Mouse (Mus musculus) heart, embryonic 12.5 days (tissue): Measurements from ENCODE around the gene Lrp5. TPM values are rescaled to one million over a fixed set of nuclear protein-coding genes. Genes with fewer than 3 reads are reported as not detected.
A peak's percentile ranks its signal among the peaks of the same experiment; 100 is the strongest.

Experiments
- ATAC-seq: fragments of 200-750 bp; cut with Nextera tagmentation; 2 replicates; pipeline ENCODE4 v1.8.0; 2017; ENCODE audit warnings: moderate TSS enrichment, moderate library complexity; ENCODE audit not compliant: insufficient number of reproducible peaks, low FRiP score
- H3K27ac ChIP-seq: fragments of 300-500 bp; sonication (generic); 2 replicates; pipeline ENCODE4 v1.5.1; 2016; ENCODE audit warnings: mild to moderate bottlenecking, moderate library complexity; ENCODE audit not compliant: poor library complexity, severe bottlenecking
- H3K27me3 ChIP-seq: fragments of 300-500 bp; sonication (generic); replicated peaks from 2 replicates; pipeline ENCODE4 v1.6.1; 2016; ENCODE audit warnings: mild to moderate bottlenecking, moderate library complexity
- H3K36me3 ChIP-seq: fragments of 300-500 bp; sonication (generic); 2 replicates; pipeline ENCODE4 v1.6.1; 2016; ENCODE audit warnings: mild to moderate bottlenecking, moderate library complexity
- H3K4me1 ChIP-seq: fragments of 300-500 bp; sonication (generic); replicated peaks from 2 replicates; pipeline ENCODE4 v1.6.1; 2016; ENCODE audit warnings: mild to moderate bottlenecking
- H3K4me2 ChIP-seq: fragments of 300-500 bp; sonication (generic); 2 replicates; pipeline ENCODE4 v1.6.1; 2016; ENCODE audit warnings: mild to moderate bottlenecking, moderate library complexity
- H3K4me3 ChIP-seq: fragments of 300-500 bp; sonication (generic); 2 replicates; pipeline ENCODE4 v1.5.1; 2016; ENCODE audit warnings: mild to moderate bottlenecking
- H3K9ac ChIP-seq: fragments of 300-500 bp; sonication (generic); 2 replicates; pipeline ENCODE4 v1.6.1; 2016; ENCODE audit warnings: mild to moderate bottlenecking, moderate library complexity
- H3K9me3 ChIP-seq: fragments of 300-500 bp; sonication (generic); replicated peaks from 2 replicates; pipeline ENCODE4 v1.6.1; 2016; ENCODE audit warnings: mild to moderate bottlenecking, moderate library complexity
- WGBS: fragments of 180-500 bp; shearing (Covaris S2); methylation state at CpG from one replicate; pipeline ENCODE4 v1.1.7; 2016; 5-methylcytosine and 5-hydroxymethylcytosine counted together
- polyA plus RNA-seq: library from polyadenylated mRNA; unstranded; fragments of >200 nt; fragmentation: Nextera tagmentation; extraction: Ambion mirVana; gene quantifications from 2 replicates; pipeline ENCODE4 v1.2.1, GENCODE M21; 2016

Gene Lrp5
- polyA plus RNA-seq, 1 experiment from 2014 or later: 4.2 TPM

- Histone ChIP-seq H3K4me3 (no peak overlapping the region), H3K27me3 (no peaks in the 10 kb centered on the region), H3K36me3 (peaks cover 20% of the 10 kb centered on the region), H3K27ac (no peak overlapping the region), H3K4me1 (peaks cover 22% of the 10 kb centered on the region), H3K4me2 (no peak overlapping the region), H3K9ac (no peak overlapping the region), H3K9me3 (no peaks in the 10 kb centered on the region)
- no peak for ATAC-seq
- 20% methylated on average over 7 of the region's 7 CpGs for WGBS
Observed at GRCm38 (mm10) chr19:3581326-3581725, 105.0 kb downstream of the Lrp5 start.

- H3K4me3 ChIP-seq: no peak overlapping the region
- no peaks in the 10 kb centered on the region for H3K36me3 ChIP-seq
- ATAC-seq: no peak
- no peaks in the 10 kb centered on the region for H3K27me3 ChIP-seq
- H3K9ac ChIP-seq: no peak overlapping the region
- peak overlapping the region; percentile 30; the same call in 1 of the 2 replicates for H3K4me2 ChIP-seq
- no peaks in the 10 kb centered on the region for H3K9me3 ChIP-seq
- peaks cover 38% of the 10 kb centered on the region for H3K4me1 ChIP-seq
- peak overlapping the region; percentile 95; the same call in 1 of the 2 replicates for H3K27ac ChIP-seq
Observed at GRCm38 (mm10) chr19:3577911-3578290, 108.5 kb downstream of the Lrp5 start.

- H3K27ac ChIP-seq: peak overlapping the region; percentile 95
- no peaks in the 10 kb centered on the region for H3K9me3 ChIP-seq
- no peaks in the 10 kb centered on the region for H3K36me3 ChIP-seq
- no peak overlapping the region for H3K4me3 ChIP-seq
- no peaks in the 10 kb centered on the region for H3K27me3 ChIP-seq
- WGBS: 43% methylated on average over 4 of the region's 4 CpGs
- H3K4me2 ChIP-seq: peak overlapping the region; percentile 30
- H3K9ac ChIP-seq: no peak overlapping the region; the same call in 1 of the 2 replicates
- peaks cover 38% of the 10 kb centered on the region for H3K4me1 ChIP-seq
- no peak for ATAC-seq
Observed at GRCm38 (mm10) chr19:3577265-3577910, 109.0 kb downstream of the Lrp5 start.

- no peak for ATAC-seq
- Histone ChIP-seq H3K4me1 (peaks cover 38% of the 10 kb centered on the region), H3K27me3 (no peaks in the 10 kb centered on the region), H3K9me3 (no peaks in the 10 kb centered on the region), H3K36me3 (0 out of 2 replicates have a peak, but pooled peaks cover 2% of the 10 kb centered on the region), H3K4me3 (peak overlapping the region; percentile 75), H3K4me2 (peak overlapping the region; percentile 49), H3K27ac (peak overlapping the region; percentile 95), H3K9ac (no peak overlapping the region; the same call in 1 of the 2 replicates)
- WGBS: 61% methylated on average over 5 of the region's 5 CpGs
Observed at GRCm38 (mm10) chr19:3576451-3577264, 109.7 kb downstream of the Lrp5 start.

- under 1% methylated on average over 51 of the region's 51 CpGs for WGBS
- Histone ChIP-seq H3K9me3 (no peaks in the 10 kb centered on the region), H3K4me3 (peak within 1 kb of the TSS; percentile 75), H3K27me3 (no peaks in the 10 kb centered on the region), H3K4me2 (peak within 1 kb of the TSS; percentile 91), H3K9ac (peak within 1 kb of the TSS; percentile 95), H3K36me3 (0 out of 2 replicates have a peak, but pooled peaks cover 2% of the 10 kb centered on the region), H3K4me1 (peaks cover 42% of the 10 kb centered on the region), H3K27ac (peak within 1 kb of the TSS; percentile 95)
- peak; percentile 98 for ATAC-seq
Observed at GRCm38 (mm10) chr19:3575632-3576384, 110.6 kb downstream of the Lrp5 start, which contains the start of gene Ppp6r3. TSS of gene Ppp6r3 (minus strand) at chr19:3575749.

GRCm38 (mm10) chr19:3575276-3575631 is 111.1 kb downstream of the Lrp5 start:
- peak overlapping the region; percentile 95 for H3K27ac ChIP-seq
- H3K9ac ChIP-seq: peak overlapping the region; percentile 95
- no peaks in the 10 kb centered on the region for H3K9me3 ChIP-seq
- ATAC-seq: peak; percentile 79
- H3K27me3 ChIP-seq: no peaks in the 10 kb centered on the region
- peaks cover 46% of the 10 kb centered on the region for H3K4me1 ChIP-seq
- under 1% methylated on average over 50 of the region's 50 CpGs for WGBS
- H3K36me3 ChIP-seq: 0 out of 2 replicates have a peak, but pooled peaks cover 2% of the 10 kb centered on the region
- H3K4me3 ChIP-seq: peak overlapping the region; percentile 75
- H3K4me2 ChIP-seq: peak overlapping the region; percentile 91

GRCm38 (mm10) chr19:3574593-3575094 is 111.7 kb downstream of the Lrp5 start:
- Histone ChIP-seq H3K27ac (peak overlapping the region; percentile 95), H3K27me3 (no peaks in the 10 kb centered on the region), H3K9ac (peak overlapping the region; percentile 95), H3K9me3 (no peaks in the 10 kb centered on the region), H3K36me3 (0 out of 2 replicates have a peak, but pooled peaks cover 2% of the 10 kb centered on the region), H3K4me3 (peak overlapping the region; percentile 75), H3K4me2 (peak overlapping the region; percentile 91), H3K4me1 (peaks cover 49% of the 10 kb centered on the region)
- no peak for ATAC-seq
- WGBS: 2% methylated on average over 9 of the region's 9 CpGs

- Histone ChIP-seq H3K9ac (no peak overlapping the region), H3K36me3 (peaks cover 6% of the 10 kb centered on the region; the same call in 1 of the 2 replicates), H3K4me1 (peaks cover 54% of the 10 kb centered on the region), H3K27ac (peak overlapping the region; percentile 80), H3K27me3 (no peaks in the 10 kb centered on the region), H3K9me3 (no peaks in the 10 kb centered on the region), H3K4me2 (peak overlapping the region; percentile 44), H3K4me3 (no peak overlapping the region)
- ATAC-seq: peak; percentile 57; the same call in 1 of the 2 replicates
- WGBS: 43% methylated on average over 3 of the region's 3 CpGs
Observed at GRCm38 (mm10) chr19:3564309-3564708, 122.1 kb downstream of the Lrp5 start.

GRCm38 (mm10) chr19:3562752-3563151 is 123.6 kb downstream of the Lrp5 start:
- Histone ChIP-seq H3K27ac (no peak overlapping the region), H3K27me3 (no peaks in the 10 kb centered on the region), H3K4me1 (peaks cover 41% of the 10 kb centered on the region), H3K9me3 (no peaks in the 10 kb centered on the region), H3K4me2 (no peak overlapping the region), H3K9ac (no peak overlapping the region), H3K4me3 (no peak overlapping the region), H3K36me3 (peaks cover 6% of the 10 kb centered on the region; the same call in 1 of the 2 replicates)
- 83% methylated on average over 6 of the region's 6 CpGs for WGBS
- no peak for ATAC-seq

- Histone ChIP-seq H3K4me3 (no peak overlapping the region), H3K4me2 (no peak overlapping the region), H3K36me3 (peaks cover 6% of the 10 kb centered on the region; the same call in 1 of the 2 replicates), H3K4me1 (peaks cover 41% of the 10 kb centered on the region), H3K9ac (no peak overlapping the region), H3K9me3 (no peaks in the 10 kb centered on the region), H3K27me3 (no peaks in the 10 kb centered on the region), H3K27ac (no peak overlapping the region)
- no peak for ATAC-seq
- WGBS: 93% methylated on average over 2 of the region's 2 CpGs
Observed at GRCm38 (mm10) chr19:3562298-3562697, 124.1 kb downstream of the Lrp5 start.
